Mouse (Mus musculus) gastrocnemius, postnatal 14 days (tissue): ENCODE measurements around the gene Klk1b1. TPM values are rescaled to one million over a fixed set of nuclear protein-coding genes. Genes with fewer than 3 reads are reported as not detected.
"Not testable (repeated sequence)": the region's sequence is repeated elsewhere in the genome, so short reads cannot be mapped to it uniquely, and the experiment has no call there.

Experiments used
- DNase-seq: peaks from one replicate; pipeline ENCODE4 v3.0.0; 2021; ENCODE audit warnings: mixed read lengths
- intact Hi-C: fragments of 180-260 bp; cut with DNase I; formaldehyde crosslinking; loops from one replicate; pipeline ENCODE4 v1.15.1; 2025; ENCODE audit warnings: low total_unique reads
- long read RNA-seq, 2 experiments: library from polyadenylated mRNA; stranded (forward); transcript quantifications; one replicate each; pipeline ENCODE4 v2.0.0; 2021
- total RNA-seq, 2 experiments: library from RNA; stranded (reverse); gene quantifications; 2 replicates each; pipeline ENCODE4 v1.2.3; 2021

Gene Klk1b1
- total RNA-seq: not detected
- long read RNA-seq, experiment 1: 0 reads
- long read RNA-seq, experiment 2: 0 reads

- intact Hi-C loops: no loop called here
- no peak for DNase-seq
Observed at GRCm38 (mm10) chr7:43966451-43966850, at the start of gene Klk1b1. Gene Klk1b1, plus strand, starts transcription at chr7:43966751.

- intact Hi-C loops: no loop called here
- no peak for DNase-seq
Observed at GRCm38 (mm10) chr7:43918426-43918825, 48.1 kb upstream of the Klk1b1 start.

- DNase-seq: no peak
- intact Hi-C loops: no loop called here
Observed at GRCm38 (mm10) chr7:43918871-43919270, 47.7 kb upstream of the Klk1b1 start.

- intact Hi-C loops: no loop called here
- DNase-seq: peak; percentile 61
Observed at GRCm38 (mm10) chr7:43919559-43920451, 46.7 kb upstream of the Klk1b1 start.

- intact Hi-C loops: no loop called here
- DNase-seq: no peak
Observed at GRCm38 (mm10) chr7:43920582-43920981, 46.0 kb upstream of the Klk1b1 start.

DNA sequence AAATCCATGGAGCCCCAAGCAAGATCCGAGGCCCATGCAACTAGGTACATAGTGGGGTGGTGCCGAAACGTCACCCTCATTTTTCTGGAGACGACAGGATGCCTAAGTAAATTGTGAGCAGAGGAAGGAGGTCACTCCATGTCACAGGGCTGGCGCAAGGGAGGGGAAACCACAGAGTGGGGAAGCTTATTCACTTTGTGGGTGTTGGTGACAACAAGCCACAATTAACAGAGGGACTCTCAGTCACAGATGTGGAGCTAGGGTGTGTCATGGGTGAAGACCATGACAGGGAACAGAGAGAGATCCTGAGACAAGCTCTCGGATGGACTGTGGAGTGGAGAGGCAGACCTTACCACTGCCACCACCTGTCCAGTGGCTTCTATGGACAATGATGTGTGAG is 45.5 kb upstream of the Klk1b1 start:
- DNase-seq: no peak
- intact Hi-C loops: no loop called here

DNA sequence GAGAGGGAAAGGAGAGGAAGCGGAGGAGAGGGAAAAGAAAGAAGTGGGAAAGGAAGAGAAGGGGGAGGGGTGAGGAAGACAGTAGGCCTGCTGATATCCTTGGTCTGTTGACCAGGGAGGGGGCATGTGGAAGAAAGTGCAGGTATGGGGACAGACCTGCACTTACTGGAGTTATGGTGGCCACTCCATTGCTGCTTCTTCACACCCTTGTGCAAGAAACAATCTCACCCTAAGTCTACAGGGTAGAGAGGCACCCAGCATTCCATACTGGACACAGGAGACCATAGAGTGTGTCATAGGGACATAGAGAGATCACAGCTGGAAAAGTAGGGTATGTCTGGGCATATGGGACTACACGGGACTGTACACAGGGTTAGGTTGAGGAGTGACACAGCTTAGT is 44.6 kb upstream of the Klk1b1 start:
- DNase-seq: no peak
- intact Hi-C loops: no loop called here

DNA sequence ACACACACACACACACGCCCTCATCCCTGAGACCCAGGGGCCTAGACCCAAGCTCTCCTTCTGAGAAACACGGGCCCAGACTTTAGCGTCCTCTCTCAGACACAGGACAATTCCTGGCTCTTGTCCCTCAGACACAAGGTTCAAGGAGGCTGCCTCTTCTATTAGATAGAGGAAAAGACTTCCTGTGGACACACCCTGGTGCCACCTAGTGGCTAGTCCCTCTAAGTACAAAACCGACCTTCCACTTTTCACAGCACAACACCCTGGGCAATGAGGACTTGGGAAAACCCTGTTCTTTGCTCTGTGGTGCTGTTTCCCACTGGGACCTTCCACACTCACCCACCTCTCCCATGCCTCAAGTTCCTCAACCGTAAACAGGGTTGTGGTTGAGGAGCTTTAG is 40.6 kb upstream of the Klk1b1 start:
- DNase-seq: no peak
- intact Hi-C loops: no loop called here

DNA sequence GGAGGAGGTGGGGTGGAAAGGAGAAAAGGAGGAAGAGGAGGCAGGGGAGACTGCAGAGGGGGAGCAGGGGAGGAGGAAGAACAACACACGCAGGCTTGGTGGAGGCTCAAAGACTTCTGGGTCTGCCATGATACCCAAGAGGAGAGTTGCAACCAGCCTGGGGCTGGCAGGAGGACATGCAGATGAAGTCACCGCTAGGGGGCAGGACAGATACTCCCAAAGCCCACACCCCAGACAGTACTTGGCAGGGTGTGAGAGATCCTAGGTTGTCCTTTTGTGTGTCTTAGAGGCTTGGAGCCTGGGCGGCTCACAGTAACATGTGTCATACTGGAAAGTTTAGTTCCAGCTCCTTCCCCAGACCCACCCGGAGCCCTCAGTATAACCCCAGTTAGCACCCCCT is 38.0 kb upstream of the Klk1b1 start:
- intact Hi-C loops: no loop called here
- no peak for DNase-seq

- intact Hi-C loops: no loop called here
- no peak for DNase-seq
Observed at GRCm38 (mm10) chr7:43932337-43932736, 34.2 kb upstream of the Klk1b1 start.

- DNase-seq: no peak
- intact Hi-C loops: no loop called here
Observed at GRCm38 (mm10) chr7:43933440-43933839, 33.1 kb upstream of the Klk1b1 start, which contains the start of gene Klk15. Gene Klk15, plus strand, starts transcription at chr7:43933740.

GRCm38 (mm10) chr7:43934747-43935146 is 31.8 kb upstream of the Klk1b1 start:
- DNase-seq: no peak
- intact Hi-C loops: no loop called here

GRCm38 (mm10) chr7:43936551-43936950 is 30.0 kb upstream of the Klk1b1 start:
- intact Hi-C loops: no loop called here
- no peak for DNase-seq

DNA sequence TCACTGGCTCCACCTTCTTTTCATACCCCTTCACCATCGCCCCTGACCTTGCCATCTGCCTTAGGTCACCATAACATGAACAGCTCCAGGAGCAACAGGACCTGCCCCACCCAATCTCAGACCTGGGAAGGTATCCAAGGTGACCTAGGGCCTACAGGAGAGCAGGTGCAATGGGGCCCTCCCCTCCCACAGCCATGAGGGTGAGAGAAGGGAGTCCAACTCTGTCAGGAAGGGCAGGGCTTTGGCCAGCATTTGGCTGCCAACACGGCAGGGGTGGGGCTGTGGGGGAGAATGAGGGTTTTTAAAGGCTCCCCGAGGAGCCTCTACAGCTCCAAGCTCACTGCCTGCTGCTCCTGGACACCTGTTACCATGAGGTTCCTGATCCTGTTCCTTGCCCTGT is 24.3 kb upstream of the Klk1b1 start:
- intact Hi-C loops, DNase-seq: not testable (repeated sequence)

DNA sequence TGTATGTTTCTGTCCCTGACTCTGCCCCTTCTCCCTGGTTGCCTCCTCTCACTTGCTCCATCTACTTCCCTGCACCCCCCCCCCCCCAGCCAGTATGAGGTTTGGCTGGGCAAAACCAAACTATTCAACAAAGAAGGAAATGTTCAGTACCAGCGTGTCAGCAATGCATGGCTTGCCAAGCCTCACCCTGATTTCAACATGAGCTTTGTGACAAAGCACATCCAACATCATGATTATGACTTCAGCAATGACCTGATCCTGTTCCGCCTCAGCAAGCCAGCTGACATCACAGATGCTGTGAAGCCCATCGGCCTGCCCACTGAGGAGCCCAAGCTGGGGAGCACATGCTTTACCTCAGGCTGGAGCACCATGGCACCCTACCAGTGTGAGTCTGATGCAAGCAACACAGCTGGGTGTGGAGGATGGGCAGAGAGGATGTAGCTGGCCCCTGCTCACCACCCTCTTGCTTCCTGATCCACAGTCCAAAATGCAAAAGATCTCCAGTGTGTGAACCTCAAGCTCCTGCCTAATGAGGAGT is 21.8 kb upstream of the Klk1b1 start:
- no peak for DNase-seq
- intact Hi-C loops: no loop called here

GRCm38 (mm10) chr7:43950364-43950763 is 16.2 kb upstream of the Klk1b1 start, which contains the start of gene Klk1b8:
Gene Klk1b8, plus strand, starts transcription at chr7:43950664.
- intact Hi-C loops: no loop called here

DNA sequence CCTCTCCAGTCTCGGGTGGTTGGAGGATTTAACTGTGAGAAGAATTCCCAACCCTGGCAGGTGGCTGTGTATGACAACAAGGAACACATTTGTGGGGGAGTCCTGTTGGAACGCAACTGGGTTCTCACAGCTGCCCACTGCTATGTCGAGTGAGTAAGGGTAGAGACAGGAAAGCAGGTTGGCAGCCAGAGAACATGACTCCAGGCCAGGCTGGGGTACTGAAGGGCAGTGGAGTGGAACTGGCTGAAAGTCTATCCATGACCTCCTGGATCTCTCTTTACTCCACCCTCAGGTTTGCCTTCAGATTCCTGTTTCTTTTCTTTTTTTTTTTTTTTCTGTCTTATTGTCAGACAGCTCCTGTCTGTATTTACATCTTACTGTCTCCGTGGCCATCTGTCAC is 13.8 kb upstream of the Klk1b1 start:
- DNase-seq: no peak

More at GRCm38 (mm10) chr7:43950364-43950763, 16.2 kb upstream of the Klk1b1 start, which contains the start of gene Klk1b8:
- DNase-seq: no peak

GRCm38 (mm10) chr7:43967058-43967457 is 507 bp downstream of the Klk1b1 start:
- intact Hi-C loops: no loop called here

More for the DNA sequence above, 13.8 kb upstream of the Klk1b1 start:
- intact Hi-C loops: no loop called here

GRCm38 (mm10) chr7:43967612-43968011 is 1.1 kb downstream of the Klk1b1 start:
- DNase-seq: no peak

More at GRCm38 (mm10) chr7:43967058-43967457, 507 bp downstream of the Klk1b1 start:
- no peak for DNase-seq

DNA sequence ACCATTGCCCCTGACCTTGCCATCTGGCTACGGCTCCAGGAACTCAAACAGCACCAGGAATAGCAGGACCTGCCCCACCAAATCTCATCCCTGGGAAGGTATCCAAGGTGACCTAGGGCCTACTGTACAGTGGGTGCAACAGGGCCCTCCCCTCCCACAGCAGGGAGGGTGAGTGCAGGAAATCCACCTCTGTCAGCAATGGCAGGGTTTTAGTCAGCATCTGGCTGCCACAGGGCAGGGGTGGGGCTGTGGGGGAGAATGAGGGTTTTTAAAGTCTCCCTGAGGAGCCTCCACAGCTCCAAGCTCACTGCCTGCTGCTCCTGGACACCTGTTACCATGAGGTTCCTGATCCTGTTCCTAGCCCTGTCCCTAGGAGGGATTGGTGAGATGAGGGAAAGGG is 9.2 kb downstream of the Klk1b1 start, which contains the start of gene Klk1b9:
TSS of gene Klk1b9 (plus strand) at position 301 of the 400 bp plus-strand sequence.
- intact Hi-C loops, DNase-seq: not testable (repeated sequence)

More at GRCm38 (mm10) chr7:43967612-43968011, 1.1 kb downstream of the Klk1b1 start:
- intact Hi-C loops: no loop called here

GRCm38 (mm10) chr7:43985657-43986056 is 19.1 kb downstream of the Klk1b1 start:
- DNase-seq: no peak
- intact Hi-C loops: no loop called here
